Mouse (Mus musculus): Measurements from ENCODE around the gene Stard8. TPM values are rescaled to one million over a fixed set of nuclear protein-coding genes. Genes with fewer than 3 reads are reported as not detected.
"Not testable (repeated sequence)": the region's sequence is repeated elsewhere in the genome, so short reads cannot be mapped to it uniquely, and the experiment has no call there.

Stard8 gene
- polyA plus RNA-seq, 1 experiment from 2014 or later = 10.9 TPM

DNA sequence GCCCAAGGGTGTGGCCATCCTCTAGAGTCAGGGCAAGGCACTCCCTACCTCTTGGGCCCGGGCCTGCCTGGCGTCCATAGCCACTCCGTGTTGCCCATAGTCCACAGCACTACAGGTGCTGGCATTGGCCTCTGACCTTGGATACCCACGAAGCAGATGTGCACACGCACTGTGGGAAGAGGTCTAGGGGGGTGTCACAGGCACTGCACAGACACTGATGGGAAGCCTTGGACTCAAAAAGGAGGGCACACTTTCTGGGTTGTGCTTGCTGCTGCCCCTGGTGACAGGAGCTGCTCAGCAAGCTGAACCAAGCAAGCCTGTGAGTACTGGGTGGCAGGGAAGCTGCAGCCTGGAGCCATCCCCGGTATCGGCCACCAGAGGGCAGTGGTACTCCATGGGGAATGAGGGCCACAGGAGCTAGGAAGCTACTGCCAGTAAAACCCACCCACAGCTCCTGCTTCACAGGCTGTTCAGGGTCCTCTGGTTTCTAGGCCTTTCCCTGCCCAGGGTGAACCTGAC, 75.4 kb downstream of the Stard8 start:
- H3K4me1 ChIP-seq; H3K4me3 ChIP-seq; H3K27ac ChIP-seq; H3K9me3 ChIP-seq; DNase-seq (ENCODE audit: extremely low spot score, low spot score); H3K36me3 ChIP-seq (replicated peaks): not testable (repeated sequence)
- 79% methylated on average over 5 of the region's 7 CpGs for WGBS
- H3K27me3 ChIP-seq (ENCODE audit: poor library complexity, severe bottlenecking) = peaks cover 59% of the 10 kb centered on the region

DNA sequence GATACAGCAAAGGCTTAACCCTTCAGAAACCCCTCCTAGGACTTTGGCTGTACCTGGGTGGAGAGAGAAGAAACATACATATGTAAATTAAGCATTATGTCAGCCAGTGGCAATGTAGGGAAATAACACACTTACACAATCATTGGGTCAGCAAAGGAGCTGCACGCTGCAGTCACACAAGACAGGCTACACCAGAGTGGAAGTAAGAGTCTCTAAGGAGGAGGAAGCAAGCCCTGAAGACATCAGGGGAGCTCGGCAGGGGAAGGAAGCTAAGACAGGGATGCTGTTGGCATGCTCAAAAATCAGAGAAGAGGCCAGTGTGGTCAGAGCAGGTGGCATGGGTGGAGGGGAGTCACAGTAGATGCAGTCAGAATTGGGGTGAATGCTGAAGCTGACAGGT, 89.7 kb downstream of the Stard8 start:
- DNase-seq (ENCODE audit: extremely low spot score, low spot score) = no peak
- Histone ChIP-seq H3K4me3 (no peak overlapping the region), H3K4me1 (no peaks in the 10 kb centered on the region), H3K27me3 (ENCODE audit: poor library complexity, severe bottlenecking) (peaks cover 85% of the 10 kb centered on the region), H3K27ac (no peak overlapping the region), H3K36me3 (replicated peaks) (no peaks in the 10 kb centered on the region), H3K9me3 (no peaks in the 10 kb centered on the region)
- 74% methylated on average over 2 of the region's 2 CpGs for WGBS

DNA sequence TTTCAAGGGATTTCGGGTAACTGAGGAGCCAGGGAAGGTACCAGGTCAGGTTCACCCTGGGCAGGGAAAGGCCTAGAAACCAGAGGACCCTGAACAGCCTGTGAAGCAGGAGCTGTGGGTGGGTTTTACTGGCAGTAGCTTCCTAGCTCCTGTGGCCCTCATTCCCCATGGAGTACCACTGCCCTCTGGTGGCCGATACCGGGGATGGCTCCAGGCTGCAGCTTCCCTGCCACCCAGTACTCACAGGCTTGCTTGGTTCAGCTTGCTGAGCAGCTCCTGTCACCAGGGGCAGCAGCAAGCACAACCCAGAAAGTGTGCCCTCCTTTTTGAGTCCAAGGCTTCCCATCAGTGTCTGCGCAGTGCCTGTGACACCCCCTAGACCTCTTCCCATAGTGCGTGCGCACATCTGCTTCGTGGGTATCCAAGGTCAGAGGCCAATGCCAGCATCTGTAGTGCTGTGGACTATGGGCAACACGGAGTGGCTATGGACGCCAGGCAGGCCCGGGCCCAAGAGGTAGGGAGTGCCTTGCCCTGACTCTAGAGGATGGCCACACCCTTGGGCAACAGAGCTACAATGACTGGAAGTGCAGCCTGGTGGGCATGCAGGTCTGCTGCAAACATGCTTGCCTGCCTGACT, 108.2 kb downstream of the Stard8 start:
- peaks cover 15% of the 10 kb centered on the region for H3K4me1 ChIP-seq
- not testable (repeated sequence) for H3K36me3 ChIP-seq (replicated peaks); H3K9me3 ChIP-seq; H3K4me3 ChIP-seq; DNase-seq (ENCODE audit: extremely low spot score, low spot score); H3K27ac ChIP-seq
- peaks cover 50% of the 10 kb centered on the region for H3K27me3 ChIP-seq (ENCODE audit: poor library complexity, severe bottlenecking)
- 73% methylated on average over 7 of the region's 10 CpGs for WGBS

DNA sequence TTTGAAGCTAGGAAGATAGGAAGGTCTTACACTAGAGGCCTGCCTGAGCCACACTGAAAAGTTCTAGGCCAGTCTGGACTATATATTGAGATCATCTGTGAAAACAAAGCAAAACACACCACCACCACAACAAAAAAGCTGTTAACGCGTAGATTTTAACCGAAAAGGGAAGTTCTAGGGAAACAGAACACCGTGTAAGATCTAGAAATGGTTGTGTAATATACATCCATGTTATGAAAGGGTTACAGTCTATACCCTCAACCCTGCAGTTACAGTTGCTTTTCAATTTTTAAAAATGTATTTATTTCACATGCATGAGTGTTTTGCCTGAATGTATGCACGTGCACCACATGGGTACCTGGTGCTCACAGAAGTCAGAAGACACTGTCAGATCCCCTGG, 116.5 kb downstream of the Stard8 start:
- Histone ChIP-seq H3K4me1 (no peaks in the 10 kb centered on the region), H3K4me3 (no peak overlapping the region), H3K36me3 (replicated peaks) (no peaks in the 10 kb centered on the region), H3K9me3 (no peaks in the 10 kb centered on the region), H3K27me3 (ENCODE audit: poor library complexity, severe bottlenecking) (peaks cover 76% of the 10 kb centered on the region), H3K27ac (no peak overlapping the region)
- DNase-seq (ENCODE audit: extremely low spot score, low spot score) = no peak
- 89% methylated on average over 5 of the region's 5 CpGs for WGBS

Other genes starting within 250 kb of the Stard8 start
- 14.2 and 15.7 TPM in 2 replicates for gene Ophn1, start 112.2 kb upstream of the Stard8 start, polyA plus RNA-seq (2016; fragmentation: Nextera tagmentation; extraction: Ambion mirVana)
- gene Yipf6, start 66.9 kb upstream of the Stard8 start, polyA plus RNA-seq (2016; fragmentation: Nextera tagmentation; extraction: Ambion mirVana) = 18.0 and 18.9 TPM in 2 replicates
- 71.3 and 72.2 TPM in 2 replicates for gene Efnb1, start 132.9 kb downstream of the Stard8 start, polyA plus RNA-seq (2016; fragmentation: Nextera tagmentation; extraction: Ambion mirVana)